Mouse (Mus musculus) neural tube, embryonic 11.5 days (tissue): ENCODE measurements at regions not wholly inside any gene's neighbourhood (a gene's known extent, or its start where the extent isn't known, plus 50 kb on each side); places are given as distances from the start of the nearest gene placed in this dataset.

ENCODE experiments used
- ATAC-seq: fragments of 200-750 bp; cut with Nextera tagmentation; 2 replicates; pipeline ENCODE4 v1.8.0; 2017; ENCODE audit warnings: moderate number of reproducible peaks, mild to moderate bottlenecking, moderate TSS enrichment, moderate library complexity; ENCODE audit not compliant: insufficient read depth, low FRiP score, low TSS enrichment
- DNase-seq: peaks from one replicate; pipeline ENCODE4 v3.0.0-alpha.2; 2015; ENCODE audit warnings: low spot score
- H3K27ac ChIP-seq: fragments of 300-500 bp; sonication (generic); 2 replicates; pipeline ENCODE4 v1.5.1; 2014; ENCODE audit warnings: low read depth, mild to moderate bottlenecking, low read length
- H3K27me3 ChIP-seq: fragments of 300-500 bp; sonication (generic); 2 replicates; pipeline ENCODE4 v1.6.1; 2014; ENCODE audit warnings: mild to moderate bottlenecking, low read length, mixed read lengths; ENCODE audit not compliant: control insufficient read depth, insufficient read depth
- H3K36me3 ChIP-seq: fragments of 300-500 bp; sonication (generic); 2 replicates; pipeline ENCODE4 v1.6.1; 2014; ENCODE audit warnings: mild to moderate bottlenecking, low read length, moderate library complexity, mixed read lengths; ENCODE audit not compliant: control insufficient read depth, insufficient read depth
- H3K4me1 ChIP-seq: fragments of 300-500 bp; sonication (generic); 2 replicates; pipeline ENCODE4 v1.6.1; 2014; ENCODE audit warnings: low read length, mixed read lengths; ENCODE audit not compliant: control insufficient read depth, insufficient read depth
- H3K4me2 ChIP-seq: fragments of 300-500 bp; sonication (generic); 2 replicates; pipeline ENCODE4 v1.6.1; 2014; ENCODE audit warnings: low read depth, mild to moderate bottlenecking, moderate library complexity
- H3K4me3 ChIP-seq: fragments of 300-500 bp; sonication (generic); 2 replicates; pipeline ENCODE4 v1.5.1; 2014; ENCODE audit warnings: low read depth, low read length
- H3K9ac ChIP-seq: fragments of 300-500 bp; sonication (generic); 2 replicates; pipeline ENCODE4 v1.6.1; 2014; ENCODE audit warnings: mild to moderate bottlenecking, low read length
- H3K9me3 ChIP-seq: fragments of 300-500 bp; sonication (generic); 2 replicates; pipeline ENCODE4 v1.6.1; 2016; ENCODE audit warnings: low read length; ENCODE audit not compliant: control insufficient read depth
- WGBS: fragments of 180-500 bp; shearing (Covaris S2); extraction: QIAGEN DNeasy Blood & Tissue Kit; methylation state at CpG from one replicate; pipeline ENCODE4 v1.1.7; 2014; 5-methylcytosine and 5-hydroxymethylcytosine counted together

DNA sequence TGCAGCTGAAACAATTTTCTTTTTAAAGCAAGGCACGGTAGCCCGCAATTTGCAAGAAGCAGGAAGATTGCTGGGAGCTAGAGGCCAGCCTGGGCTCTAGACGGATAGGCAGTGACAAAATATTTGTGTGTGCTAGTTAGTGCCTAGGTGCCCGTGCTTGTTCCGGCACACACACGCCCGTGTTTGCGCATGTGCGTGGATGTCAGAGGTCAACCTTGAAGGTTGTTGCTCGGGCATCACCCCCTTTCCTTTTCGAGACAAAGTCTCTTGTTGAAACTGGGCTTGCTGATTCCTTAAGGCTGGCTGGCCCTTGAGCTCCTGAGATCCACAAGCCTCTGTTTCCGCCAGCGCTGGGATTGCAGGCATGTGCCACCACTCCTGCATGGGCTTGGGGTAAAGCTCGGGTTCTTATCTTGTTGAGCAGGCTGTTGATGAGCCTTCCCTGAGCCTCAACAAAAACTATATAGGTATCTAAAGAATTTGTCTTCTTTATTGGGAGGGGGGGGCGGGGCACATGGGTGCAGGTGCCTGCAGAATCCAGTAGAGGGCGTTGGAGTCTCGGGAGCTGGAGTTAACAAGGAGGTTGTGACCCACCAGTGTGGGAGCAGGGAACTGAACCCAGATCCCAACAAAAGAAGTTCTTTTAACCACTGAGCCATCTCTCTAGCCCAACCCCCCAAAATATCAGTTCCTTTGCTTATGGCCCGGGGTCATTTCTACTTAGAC, 149.5 kb upstream of the Lhx5 start:
- peaks cover 20% of the 10 kb centered on the region for H3K27me3 ChIP-seq
- no peak overlapping the region for H3K27ac ChIP-seq
- DNase-seq = no peak

GRCm38 (mm10) chr5:120284625-120285024, 146.9 kb upstream of the Lhx5 start:
- ATAC-seq (peak; percentile 28; the same call in 1 of the 2 replicates), DNase-seq (peak; percentile 49)
- no peaks in the 10 kb centered on the region for H3K36me3 ChIP-seq
- 37% methylated on average over 8 of the region's 8 CpGs for WGBS
- H3K4me3 ChIP-seq = no peak overlapping the region
- no peak overlapping the region for H3K4me2 ChIP-seq
- peak overlapping the region; percentile 30 for H3K27ac ChIP-seq
- H3K9ac ChIP-seq = no peak overlapping the region
- peaks cover 29% of the 10 kb centered on the region for H3K27me3 ChIP-seq
- H3K4me1 ChIP-seq = peaks cover 18% of the 10 kb centered on the region
- H3K9me3 ChIP-seq = no peaks in the 10 kb centered on the region

More for the DNA sequence above, 149.5 kb upstream of the Lhx5 start:
- no peak for ATAC-seq
- 35% methylated on average over 18 of the region's 18 CpGs for WGBS
- Histone ChIP-seq H3K9ac (no peak overlapping the region), H3K4me2 (no peak overlapping the region), H3K36me3 (no peaks in the 10 kb centered on the region), H3K4me3 (no peak overlapping the region), H3K9me3 (no peaks in the 10 kb centered on the region), H3K4me1 (peaks cover 18% of the 10 kb centered on the region)

GRCm38 (mm10) chr5:120285036-120285435, 146.5 kb upstream of the Lhx5 start:
- peak overlapping the region; percentile 22 for H3K9ac ChIP-seq
- no peaks in the 10 kb centered on the region for H3K9me3 ChIP-seq
- H3K4me1 ChIP-seq = peaks cover 14% of the 10 kb centered on the region
- no peak overlapping the region for H3K4me2 ChIP-seq
- peak overlapping the region; percentile 30 for H3K27ac ChIP-seq
- peaks cover 25% of the 10 kb centered on the region for H3K27me3 ChIP-seq
- ATAC-seq (peak; percentile 81), DNase-seq (peak; percentile 78)
- 18% methylated on average over 9 of the region's 9 CpGs for WGBS
- no peaks in the 10 kb centered on the region for H3K36me3 ChIP-seq
- H3K4me3 ChIP-seq = no peak overlapping the region

GRCm38 (mm10) chr5:120286787-120287186, 144.7 kb upstream of the Lhx5 start:
- H3K4me1 ChIP-seq = peaks cover 7% of the 10 kb centered on the region; the same call in 1 of the 2 replicates
- no peak overlapping the region for H3K9ac ChIP-seq
- 0 out of 2 replicates have a peak, but pooled peaks cover 3% of the 10 kb centered on the region for H3K9me3 ChIP-seq
- ATAC-seq (no peak), DNase-seq (no peak)
- H3K4me3 ChIP-seq = no peak overlapping the region
- H3K27ac ChIP-seq = no peak overlapping the region
- peaks cover 18% of the 10 kb centered on the region for H3K27me3 ChIP-seq
- no peaks in the 10 kb centered on the region for H3K36me3 ChIP-seq
- 88% methylated on average over 4 of the region's 4 CpGs for WGBS
- H3K4me2 ChIP-seq = no peak overlapping the region

DNA sequence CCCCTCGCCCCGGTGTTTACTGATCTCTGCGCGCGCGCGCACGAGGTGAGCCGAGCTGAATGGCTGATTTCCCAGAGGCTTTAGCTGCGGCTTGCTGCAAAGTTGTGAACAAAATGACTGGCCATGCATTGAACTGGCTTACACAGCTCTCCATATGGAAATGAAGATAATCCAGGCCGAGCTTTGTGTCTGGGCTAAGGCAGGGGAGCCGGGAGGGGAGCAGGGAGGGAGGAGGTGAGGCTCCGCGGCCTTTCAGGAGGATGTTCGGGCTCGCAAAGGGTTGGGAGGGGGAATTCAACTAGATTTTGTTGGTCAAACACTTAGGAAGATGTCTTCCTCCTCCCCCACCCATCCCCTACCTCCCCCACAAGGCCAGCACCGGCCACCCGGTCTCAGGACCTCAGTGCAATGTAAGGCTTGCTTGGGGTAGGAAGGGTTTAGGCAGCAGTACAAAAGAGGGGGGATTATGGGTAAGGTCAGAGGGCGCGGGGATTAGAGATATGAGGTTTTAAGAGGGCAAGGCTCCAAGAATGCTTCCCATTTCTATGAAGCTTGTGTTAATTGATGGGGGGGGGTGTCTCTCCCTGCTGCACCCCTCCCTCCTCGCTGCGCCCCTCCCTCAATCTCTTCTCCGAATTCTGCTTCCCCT, 143.3 kb upstream of the Lhx5 start:
- Histone ChIP-seq H3K27me3 (peaks cover 13% of the 10 kb centered on the region; the same call in 1 of the 2 replicates), H3K4me3 (no peak overlapping the region), H3K9ac (peak overlapping the region; percentile 3), H3K4me2 (peak overlapping the region; percentile 10; the same call in 1 of the 2 replicates), H3K4me1 (peaks cover 7% of the 10 kb centered on the region; the same call in 1 of the 2 replicates), H3K36me3 (no peaks in the 10 kb centered on the region), H3K27ac (peak overlapping the region; percentile 70), H3K9me3 (0 out of 2 replicates have a peak, but pooled peaks cover 3% of the 10 kb centered on the region)
- 18% methylated on average over 23 of the region's 23 CpGs for WGBS
- peak; percentile 32; the same call in 1 of the 2 replicates for ATAC-seq
- DNase-seq = peak; percentile 56

GRCm38 (mm10) chr5:120294526-120295078, 136.9 kb upstream of the Lhx5 start:
- ATAC-seq (no peak), DNase-seq (no peak)
- no peak overlapping the region for H3K4me3 ChIP-seq
- H3K36me3 ChIP-seq = no peaks in the 10 kb centered on the region
- peaks cover 12% of the 10 kb centered on the region for H3K27me3 ChIP-seq
- no peak overlapping the region for H3K27ac ChIP-seq
- 0 out of 2 replicates have a peak, but pooled peaks cover 3% of the 10 kb centered on the region for H3K9me3 ChIP-seq
- no peak overlapping the region for H3K4me2 ChIP-seq
- H3K9ac ChIP-seq = no peak overlapping the region
- 49% methylated on average over 16 of the region's 16 CpGs for WGBS
- H3K4me1 ChIP-seq = peaks cover 6% of the 10 kb centered on the region; the same call in 1 of the 2 replicates

- ATAC-seq = no peak
- Histone ChIP-seq H3K9ac (no peak overlapping the region), H3K27me3 (peaks cover 33% of the 10 kb centered on the region), H3K9me3 (no peaks in the 10 kb centered on the region), H3K4me3 (no peak overlapping the region), H3K27ac (0 out of 2 replicates have a peak overlapping the region, but pooled peaks have one; percentile 20), H3K4me1 (peaks cover 22% of the 10 kb centered on the region), H3K36me3 (no peaks in the 10 kb centered on the region), H3K4me2 (no peak overlapping the region)
- 3% methylated on average over 10 of the region's 10 CpGs for WGBS
- peak; percentile 61 for DNase-seq
Observed at GRCm38 (mm10) chr5:120297190-120297589, 134.3 kb upstream of the Lhx5 start.

DNA sequence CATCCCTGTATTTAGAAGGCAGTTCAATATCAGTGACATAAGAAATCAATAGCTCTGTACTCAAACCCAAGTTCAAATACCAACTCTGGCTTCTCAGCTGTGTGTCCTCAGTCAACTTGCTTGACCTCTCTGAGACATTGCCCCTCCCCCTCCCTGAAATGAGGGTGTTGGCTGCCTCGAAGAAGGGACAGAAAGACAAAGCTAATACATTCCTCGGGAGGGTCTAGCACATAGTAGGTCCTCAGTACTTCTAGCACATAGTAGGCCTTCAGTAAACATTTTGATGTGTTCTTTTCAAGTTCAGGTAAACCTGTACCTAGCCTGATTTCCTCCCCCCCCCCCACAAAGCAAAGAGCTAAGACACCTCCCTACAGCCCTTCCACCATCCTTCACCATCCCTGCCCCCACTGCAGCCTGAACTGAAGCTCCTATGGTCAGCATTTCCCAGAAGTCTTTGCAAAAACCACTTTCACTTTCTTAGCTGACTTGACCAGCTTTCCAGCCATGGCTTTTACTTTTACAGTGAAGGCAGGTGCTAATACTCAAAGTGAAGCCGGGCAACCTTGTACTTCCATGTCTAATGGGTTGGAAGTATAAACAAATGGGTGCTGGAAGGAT, 133.7 kb upstream of the Lhx5 start:
- WGBS = 53% methylated on average over 3 of the region's 3 CpGs
- Histone ChIP-seq H3K27ac (no peak overlapping the region), H3K4me2 (no peak overlapping the region), H3K4me1 (peaks cover 22% of the 10 kb centered on the region), H3K9me3 (no peaks in the 10 kb centered on the region), H3K4me3 (no peak overlapping the region), H3K36me3 (no peaks in the 10 kb centered on the region), H3K9ac (no peak overlapping the region), H3K27me3 (peaks cover 38% of the 10 kb centered on the region)
- DNase-seq (no peak), ATAC-seq (no peak)
